Mouse (Mus musculus) megakaryocyte, embryonic 14.5 days (primary cell): ENCODE data around the gene Nln.

Experiments used
- FLI1 ChIP-seq: IDR thresholded peaks from 2 replicates; pipeline ENCODE4 v1.6.1; 2012; ENCODE audit warnings: low read length, inconsistent platforms, mixed read lengths
- GATA1 ChIP-seq: IDR thresholded peaks from 3 replicates; pipeline ENCODE4 v1.6.1; 2012; ENCODE audit warnings: mixed read lengths, low read length, inconsistent platforms, borderline replicate concordance

DNA sequence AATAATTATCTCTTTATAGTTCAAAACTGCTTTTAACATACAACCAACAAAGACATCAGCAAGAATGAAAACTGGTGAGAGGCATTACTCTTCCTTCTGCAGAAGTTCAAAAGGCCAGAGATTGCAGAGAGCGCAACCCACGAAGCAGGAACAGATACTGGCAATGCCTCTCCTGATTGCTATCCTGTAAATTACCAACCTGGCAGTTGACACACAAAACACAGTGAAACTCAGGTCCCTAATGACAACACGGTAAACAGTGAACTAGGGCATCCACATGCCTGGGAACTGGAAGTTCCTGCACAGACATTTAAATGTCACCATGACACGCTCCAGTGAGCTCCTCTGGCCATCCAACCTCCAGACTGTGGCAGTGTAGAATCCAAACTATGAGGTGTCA, 65.1 kb downstream of the Nln start:
- TF ChIP-seq GATA1, result no peak
- TF ChIP-seq FLI1, result no peak
